Mouse (Mus musculus): ENCODE results near the gene Trip6. TPM values are rescaled to one million over a fixed set of nuclear protein-coding genes. Genes with fewer than 3 reads are reported as not detected.
A peak's percentile ranks its signal among the peaks of the same experiment; 100 is the strongest.

The Trip6 gene
- polyA plus RNA-seq, 1 experiment from 2014 or later = 31.7 TPM

GRCm38 (mm10) chr5:137306439-137307005 lies 7.7 kb downstream of the Trip6 start:
- H3K9ac ChIP-seq = peak overlapping the region; percentile 81

GRCm38 (mm10) chr5:137305822-137306221 lies 8.4 kb downstream of the Trip6 start:
- no peaks in the 10 kb centered on the region for H3K27me3 ChIP-seq (replicated peaks)
- H3K9me3 ChIP-seq = no peaks in the 10 kb centered on the region
- ATAC-seq (ENCODE audit: low FRiP score, low read depth) = no peak
- peak overlapping the region; percentile 66 for H3K4me3 ChIP-seq
- 27% methylated on average over 3 of the region's 3 CpGs for WGBS
- H3K27ac ChIP-seq = no peak overlapping the region
- peaks cover 52% of the 10 kb centered on the region for H3K36me3 ChIP-seq
- peak overlapping the region; percentile 75 for H3K4me2 ChIP-seq (replicated peaks)
- H3K9ac ChIP-seq = peak overlapping the region; percentile 81; the same call in 1 of the 2 replicates
- peaks cover 24% of the 10 kb centered on the region for H3K4me1 ChIP-seq

More at GRCm38 (mm10) chr5:137306439-137307005, 7.7 kb downstream of the Trip6 start:
- H3K27me3 ChIP-seq (replicated peaks) = no peaks in the 10 kb centered on the region
- peak overlapping the region; percentile 66 for H3K4me3 ChIP-seq
- peak overlapping the region; percentile 87; the same call in 1 of the 2 replicates for H3K27ac ChIP-seq
- WGBS = 16% methylated on average over 12 of the region's 12 CpGs
- H3K4me1 ChIP-seq = peaks cover 24% of the 10 kb centered on the region
- H3K4me2 ChIP-seq (replicated peaks) = peak overlapping the region; percentile 75
- H3K36me3 ChIP-seq = peaks cover 46% of the 10 kb centered on the region
- ATAC-seq (ENCODE audit: low FRiP score, low read depth) = no peak
- H3K9me3 ChIP-seq = no peaks in the 10 kb centered on the region

DNA sequence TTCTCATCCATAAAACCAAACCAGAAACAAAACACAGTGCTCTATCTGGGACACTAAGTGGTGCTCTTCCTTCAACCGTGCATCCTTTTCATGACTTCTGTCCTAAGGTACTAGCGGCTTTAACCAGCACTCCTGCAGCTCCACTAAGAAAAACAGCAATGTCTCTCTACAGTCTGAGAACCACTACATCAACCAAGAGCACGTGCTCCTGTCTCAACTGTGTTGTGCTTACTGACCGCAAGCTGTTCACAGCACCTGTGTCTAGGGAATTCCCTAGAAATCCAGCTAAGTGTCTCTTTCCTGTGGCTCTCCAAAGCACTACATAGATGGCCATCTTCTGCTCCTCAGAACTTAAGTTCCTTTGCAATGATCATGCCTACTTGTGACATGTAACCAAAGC lies 9.4 kb downstream of the Trip6 start:
- Histone ChIP-seq H3K4me1 (peaks cover 24% of the 10 kb centered on the region), H3K4me3 (peak overlapping the region; percentile 66), H3K36me3 (peaks cover 53% of the 10 kb centered on the region), H3K27ac (no peak overlapping the region), H3K9ac (peak overlapping the region; percentile 40; the same call in 1 of the 2 replicates), H3K27me3 (replicated peaks) (no peaks in the 10 kb centered on the region), H3K4me2 (replicated peaks) (peak overlapping the region; percentile 75), H3K9me3 (no peaks in the 10 kb centered on the region)
- ATAC-seq (ENCODE audit: low FRiP score, low read depth) = no peak
- WGBS = 19% methylated on average over 4 of the region's 4 CpGs

GRCm38 (mm10) chr5:137304165-137304564 lies 10.0 kb downstream of the Trip6 start:
- Histone ChIP-seq H3K36me3 (peaks cover 53% of the 10 kb centered on the region), H3K4me1 (peaks cover 24% of the 10 kb centered on the region), H3K27me3 (replicated peaks) (no peaks in the 10 kb centered on the region), H3K4me3 (no peak overlapping the region), H3K27ac (no peak overlapping the region), H3K9me3 (no peaks in the 10 kb centered on the region), H3K4me2 (replicated peaks) (peak overlapping the region; percentile 75), H3K9ac (no peak overlapping the region)
- ATAC-seq (ENCODE audit: low FRiP score, low read depth) = no peak
- 80% methylated on average over 3 of the region's 3 CpGs for WGBS

DNA sequence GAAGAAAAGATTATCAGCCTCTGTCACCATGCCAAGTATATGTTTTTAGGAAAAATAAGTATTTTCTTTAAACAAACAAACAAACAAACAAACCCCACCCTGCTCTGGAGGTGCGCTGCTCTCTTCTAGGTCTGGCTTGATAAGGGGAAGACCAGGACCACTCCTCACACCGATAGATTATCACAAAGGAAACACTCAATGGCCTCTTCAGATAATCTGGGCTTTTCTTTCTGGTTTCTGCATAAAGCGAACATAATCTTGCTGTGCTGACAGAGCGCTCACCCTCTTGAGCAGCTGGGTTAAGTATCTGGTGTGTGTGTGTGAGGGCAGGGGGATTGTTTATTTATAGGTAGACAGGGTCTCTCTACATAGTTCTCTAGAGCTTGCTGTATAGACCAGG lies 10.6 kb downstream of the Trip6 start:
- Histone ChIP-seq H3K9me3 (no peaks in the 10 kb centered on the region), H3K36me3 (peaks cover 53% of the 10 kb centered on the region), H3K4me1 (peaks cover 24% of the 10 kb centered on the region), H3K27me3 (replicated peaks) (no peaks in the 10 kb centered on the region), H3K4me2 (replicated peaks) (no peak overlapping the region), H3K4me3 (no peak overlapping the region), H3K9ac (no peak overlapping the region), H3K27ac (no peak overlapping the region)
- no peak for ATAC-seq (ENCODE audit: low FRiP score, low read depth)
- 92% methylated on average over 4 of the region's 4 CpGs for WGBS

- no peaks in the 10 kb centered on the region for H3K9me3 ChIP-seq
- no peak for ATAC-seq (ENCODE audit: low FRiP score, low read depth)
- 77% methylated on average over 21 of the region's 21 CpGs for WGBS
Observed at GRCm38 (mm10) chr5:137301253-137301652, 13.0 kb downstream of the Trip6 start.

DNA sequence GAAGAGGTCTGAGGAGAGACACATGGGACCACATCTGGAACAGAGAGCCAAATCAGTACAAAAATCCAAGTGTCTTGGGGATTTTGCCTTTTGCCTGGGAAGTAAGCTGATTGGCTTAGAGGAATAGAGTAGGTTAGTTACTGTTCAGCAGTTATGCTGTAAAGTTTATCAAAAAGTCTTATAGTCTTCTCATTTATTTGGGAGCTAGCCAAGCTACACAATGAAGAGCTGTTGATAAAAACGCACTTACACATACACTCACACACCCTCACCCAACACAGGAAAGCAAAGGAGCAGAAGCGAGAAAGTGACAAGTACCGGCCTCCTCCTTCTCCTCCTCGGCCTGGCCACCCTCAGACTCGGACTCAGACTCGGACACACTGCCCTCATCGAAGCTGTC lies 15.0 kb downstream of the Trip6 start:
- H3K4me1 ChIP-seq = peaks cover 13% of the 10 kb centered on the region
- no peak overlapping the region for H3K4me2 ChIP-seq (replicated peaks)
- H3K9me3 ChIP-seq = no peaks in the 10 kb centered on the region
- peaks cover 90% of the 10 kb centered on the region for H3K36me3 ChIP-seq
- 95% methylated on average over 7 of the region's 7 CpGs for WGBS
- H3K27ac ChIP-seq = no peak overlapping the region
- ATAC-seq (ENCODE audit: low FRiP score, low read depth) = no peak
- H3K4me3 ChIP-seq = no peak overlapping the region
- no peaks in the 10 kb centered on the region for H3K27me3 ChIP-seq (replicated peaks)
- H3K9ac ChIP-seq = no peak overlapping the region

More at GRCm38 (mm10) chr5:137301253-137301652, 13.0 kb downstream of the Trip6 start:
- Histone ChIP-seq H3K4me3 (no peak overlapping the region), H3K36me3 (peaks cover 76% of the 10 kb centered on the region), H3K27ac (no peak overlapping the region), H3K27me3 (replicated peaks) (no peaks in the 10 kb centered on the region), H3K4me2 (replicated peaks) (no peak overlapping the region), H3K4me1 (peaks cover 23% of the 10 kb centered on the region), H3K9ac (no peak overlapping the region)

- no peak for ATAC-seq (ENCODE audit: low FRiP score, low read depth)
- WGBS = 90% methylated on average over 14 of the region's 14 CpGs
- Histone ChIP-seq H3K4me2 (replicated peaks) (no peak overlapping the region), H3K4me3 (no peak overlapping the region), H3K9ac (no peak overlapping the region), H3K27ac (no peak overlapping the region), H3K4me1 (peaks cover 25% of the 10 kb centered on the region), H3K36me3 (peaks cover 72% of the 10 kb centered on the region), H3K9me3 (no peaks in the 10 kb centered on the region), H3K27me3 (replicated peaks) (peaks cover 2% of the 10 kb centered on the region; the same call in 1 of the 2 replicates)
Observed at GRCm38 (mm10) chr5:137297126-137297525, 17.1 kb downstream of the Trip6 start.

- H3K9me3 ChIP-seq = no peaks in the 10 kb centered on the region
- peaks cover 25% of the 10 kb centered on the region for H3K4me1 ChIP-seq
- H3K4me2 ChIP-seq (replicated peaks) = peak overlapping the region; percentile 96; the same call in 1 of the 2 replicates
- 94% methylated on average over 15 of the region's 15 CpGs for WGBS
- H3K4me3 ChIP-seq = no peak overlapping the region
- ATAC-seq (ENCODE audit: low FRiP score, low read depth) = no peak
- peaks cover 59% of the 10 kb centered on the region for H3K36me3 ChIP-seq
- H3K27ac ChIP-seq = no peak overlapping the region
- H3K27me3 ChIP-seq (replicated peaks) = peaks cover 14% of the 10 kb centered on the region
- 0 out of 2 replicates have a peak overlapping the region, but pooled peaks have one; percentile 79 for H3K9ac ChIP-seq
Observed at GRCm38 (mm10) chr5:137295712-137296111, 18.5 kb downstream of the Trip6 start.

GRCm38 (mm10) chr5:137295296-137295695 lies 18.9 kb downstream of the Trip6 start:
- ATAC-seq (ENCODE audit: low FRiP score, low read depth) = no peak
- WGBS = 80% methylated on average over 9 of the region's 9 CpGs
- Histone ChIP-seq H3K36me3 (peaks cover 55% of the 10 kb centered on the region), H3K9me3 (no peaks in the 10 kb centered on the region), H3K4me3 (0 out of 2 replicates have a peak overlapping the region, but pooled peaks have one; percentile 51), H3K9ac (peak overlapping the region; percentile 79), H3K4me2 (replicated peaks) (peak overlapping the region; percentile 96), H3K4me1 (peaks cover 25% of the 10 kb centered on the region), H3K27ac (0 out of 2 replicates have a peak overlapping the region, but pooled peaks have one; percentile 82), H3K27me3 (replicated peaks) (peaks cover 18% of the 10 kb centered on the region)

DNA sequence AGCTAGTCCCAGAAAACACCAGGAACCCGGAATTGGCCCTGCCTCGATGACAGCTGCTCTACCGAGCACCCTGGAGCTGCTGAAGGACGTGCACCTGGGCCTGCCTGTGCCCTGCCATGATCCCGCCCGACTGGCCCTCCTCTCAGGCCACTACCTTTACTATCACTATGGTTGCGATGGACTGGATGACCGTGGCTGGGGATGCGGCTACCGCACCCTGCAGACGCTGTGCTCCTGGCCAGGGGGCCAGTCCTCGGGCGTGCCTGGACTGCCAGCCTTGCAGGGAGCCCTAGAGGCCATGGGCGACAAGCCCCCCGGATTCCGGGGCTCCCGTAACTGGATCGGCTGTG lies 19.5 kb downstream of the Trip6 start:
- peaks cover 49% of the 10 kb centered on the region for H3K36me3 ChIP-seq
- ATAC-seq (ENCODE audit: low FRiP score, low read depth) = peak; percentile 64
- H3K4me1 ChIP-seq = peaks cover 25% of the 10 kb centered on the region
- WGBS = 6% methylated on average over 18 of the region's 18 CpGs
- H3K27ac ChIP-seq = peak overlapping the region; percentile 82
- H3K9me3 ChIP-seq = no peaks in the 10 kb centered on the region
- H3K4me3 ChIP-seq = peak overlapping the region; percentile 51
- H3K4me2 ChIP-seq (replicated peaks) = peak overlapping the region; percentile 96
- peak overlapping the region; percentile 79 for H3K9ac ChIP-seq
- H3K27me3 ChIP-seq (replicated peaks) = peaks cover 24% of the 10 kb centered on the region

- Histone ChIP-seq H3K36me3 (peaks cover 42% of the 10 kb centered on the region), H3K9me3 (no peaks in the 10 kb centered on the region), H3K27ac (peak within 1 kb of the TSS; percentile 82), H3K4me2 (replicated peaks) (peak within 1 kb of the TSS; percentile 96), H3K4me1 (peaks cover 26% of the 10 kb centered on the region), H3K9ac (peak within 1 kb of the TSS; percentile 79), H3K27me3 (replicated peaks) (peaks cover 30% of the 10 kb centered on the region), H3K4me3 (peak within 1 kb of the TSS; percentile 51)
- under 1% methylated on average over 52 of the region's 52 CpGs for WGBS
- ATAC-seq (ENCODE audit: low FRiP score, low read depth) = peak; percentile 93
Observed at GRCm38 (mm10) chr5:137293839-137294743, 20.1 kb downstream of the Trip6 start, which contains the start of gene Ufsp1. Gene Ufsp1 (plus strand): TSS chr5:137294629.

Data from neural tube, embryonic 12.5 days (tissue).